Mouse (Mus musculus) bone marrow, adult 2 months (tissue): ENCODE results near the gene Rccd1.

Source experiments
- CTCF ChIP-seq: fragments of 200-500 bp; IDR thresholded peaks from 2 replicates; pipeline ENCODE4 v1.5.1; 2011; ENCODE audit warnings: low read length, control low read depth; ENCODE audit not compliant: control insufficient read depth, insufficient read depth
- POLR2A ChIP-seq: fragments of 200-500 bp; IDR thresholded peaks from 2 replicates; pipeline ENCODE4 v1.6.1; 2011; ENCODE audit warnings: low read depth, mild to moderate bottlenecking, control low read depth, low read length, borderline replicate concordance; ENCODE audit not compliant: control insufficient read depth

DNA sequence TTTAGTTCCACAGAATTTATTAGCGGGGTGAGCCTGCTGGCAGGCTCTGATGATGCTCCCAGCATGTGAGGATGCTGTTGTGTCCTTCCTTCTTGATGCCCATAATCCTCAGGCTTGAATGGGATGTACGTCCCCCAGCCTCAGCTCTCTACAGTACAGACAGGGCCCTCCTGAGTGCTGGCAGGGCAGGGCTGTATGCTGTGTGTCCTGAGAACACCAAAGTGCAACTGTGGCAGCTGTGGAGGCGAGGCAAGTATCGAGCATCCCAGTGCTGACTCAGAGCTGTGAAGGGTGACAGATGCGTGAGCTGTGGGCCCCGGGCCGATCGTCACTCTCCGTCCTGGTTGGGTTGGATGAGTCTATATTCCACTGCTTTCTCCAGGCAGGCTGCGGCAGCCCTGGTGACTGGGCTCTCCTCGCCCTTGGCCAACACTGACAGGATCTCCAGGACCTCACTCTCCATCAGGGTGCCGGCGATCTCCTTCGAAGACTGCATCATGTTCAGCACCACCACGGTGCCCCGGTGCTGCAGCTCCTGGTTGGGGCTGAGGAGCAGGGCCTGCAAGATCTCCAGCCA is 1.1 kb upstream of the Rccd1 start:
- TF ChIP-seq CTCF (no peak), POLR2A (no peak)
